ENCODE assay signal across 8 mouse cellular contexts in the genomic region with DNA sequence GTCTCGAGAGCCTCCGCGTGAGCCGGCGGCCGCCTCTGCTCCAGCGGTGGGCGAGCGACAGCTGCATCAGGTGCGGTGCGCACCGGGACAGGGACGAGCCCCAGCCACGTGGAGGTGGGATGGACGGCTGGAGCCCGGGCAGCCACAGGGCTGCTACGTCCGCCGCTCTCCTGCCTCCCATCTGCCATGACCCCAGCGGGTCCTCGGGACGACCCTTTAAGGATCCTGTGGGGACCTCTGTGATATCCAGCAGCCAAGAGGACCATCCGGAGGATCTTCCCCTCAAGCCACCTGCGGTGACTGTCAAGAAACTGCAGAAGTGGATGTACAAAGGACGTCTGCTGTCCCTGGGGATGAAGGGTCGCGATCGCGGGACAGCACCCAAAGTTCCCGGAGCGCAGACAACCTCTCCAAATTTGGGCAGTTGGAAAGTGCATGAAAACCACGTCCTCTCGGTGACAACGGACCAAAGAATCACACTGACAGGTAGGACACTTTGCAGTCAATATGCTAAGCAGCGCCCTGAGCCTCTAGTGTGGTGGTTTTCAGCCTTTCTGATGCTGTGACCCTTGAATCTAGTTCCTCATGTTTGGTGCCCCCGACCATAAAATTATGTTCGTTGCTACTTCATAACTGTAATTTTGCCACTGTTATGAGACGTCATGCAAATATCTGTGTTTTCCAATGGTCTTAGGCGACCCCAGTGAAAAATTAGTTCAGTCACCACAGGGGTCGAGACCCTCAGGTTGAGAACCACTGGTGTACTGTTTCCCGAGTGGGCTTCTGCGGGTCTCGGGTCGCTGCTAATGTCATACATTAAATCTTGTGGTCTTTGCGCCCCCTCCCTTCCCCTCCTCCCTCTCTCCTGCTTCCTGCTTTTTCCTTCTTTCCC. TPM values are rescaled to one million over a fixed set of nuclear protein-coding genes. Genes with fewer than 3 reads are reported as not detected.
DNase-seq lines count a peak whose midpoint lies in the region; ATAC-seq and TF ChIP-seq lines count a peak whose summit lies in the region.

No protein-coding gene starts in this region.

- peak overlapping the region; percentile 62 for H3K9ac ChIP-seq in embryonic facial prominence, embryonic 15.5 days
- peak overlapping the region; percentile 78 for H3K9ac ChIP-seq in limb, embryonic 11.5 days (ENCODE audit: low read length)

- H3K27me3 ChIP-seq in embryonic facial prominence, embryonic 15.5 days = no peaks in the 10 kb centered on the region; the same call in 1 of the 2 replicates
- H3K27me3 ChIP-seq in limb, embryonic 11.5 days (ENCODE audit: control insufficient read depth, insufficient read depth, low read length) = peaks cover 8% of the 10 kb centered on the region

- peak overlapping the region; percentile 94 for H3K4me2 ChIP-seq in embryonic facial prominence, embryonic 15.5 days (replicated peaks)
- peak overlapping the region; percentile 92 for H3K4me2 ChIP-seq in limb, embryonic 11.5 days (ENCODE audit: low read depth, severe bottlenecking)

- no peaks in the 10 kb centered on the region for H3K9me3 ChIP-seq in embryonic facial prominence, embryonic 15.5 days (replicated peaks)
- no peaks in the 10 kb centered on the region for H3K9me3 ChIP-seq in limb, embryonic 11.5 days (ENCODE audit: control insufficient read depth, low read length)

- WGBS in embryonic facial prominence, embryonic 15.5 days = under 1% methylated on average over 45 of the region's 45 CpGs
- under 1% methylated on average over 45 of the region's 45 CpGs for WGBS in limb, embryonic 11.5 days
- whole genome bisulfite sequencing in olfactory bulb, adult 2 months = 3% methylated on average over 45 of the region's 45 CpGs

- TF ChIP-seq POLR2A in olfactory bulb, adult 2 months (IDR thresholded peaks at IDR 0.05; ENCODE audit: insufficient read depth, low read depth, low read length) = no peak

- H3K4me1 ChIP-seq in embryonic facial prominence, embryonic 15.5 days = peaks cover 38% of the 10 kb centered on the region
- H3K4me1 ChIP-seq in limb, embryonic 11.5 days (ENCODE audit: control insufficient read depth, insufficient read depth, low read length) = peaks cover 9% of the 10 kb centered on the region; the same call in 1 of the 2 replicates
- peaks cover 15% of the 10 kb centered on the region; the same call in 1 of the 2 replicates for H3K4me1 ChIP-seq in olfactory bulb, adult 2 months (ENCODE audit: control insufficient read depth, insufficient read depth, low read length)

- H3K36me3 ChIP-seq in embryonic facial prominence, embryonic 15.5 days = no peaks in the 10 kb centered on the region
- H3K36me3 ChIP-seq in limb, embryonic 11.5 days (ENCODE audit: control insufficient read depth, insufficient read depth, low read length) = no peaks in the 10 kb centered on the region

- no peak for ATAC-seq in embryonic facial prominence, embryonic 15.5 days (ENCODE audit: insufficient number of reproducible peaks, low FRiP score, low TSS enrichment, low read depth)
- ATAC-seq in limb, embryonic 11.5 days (ENCODE audit: insufficient number of reproducible peaks, low FRiP score, low TSS enrichment, low read depth) = no peak

- peak overlapping the region; percentile 78 for H3K4me3 ChIP-seq in embryonic facial prominence, embryonic 15.5 days (replicated peaks)
- H3K4me3 ChIP-seq in limb, embryonic 11.5 days (ENCODE audit: low read depth, low read length) = peak overlapping the region; percentile 67
- H3K4me3 ChIP-seq in olfactory bulb, adult 2 months (ENCODE audit: insufficient read depth, low read depth, low read length) = peak overlapping the region; percentile 87

- DNase-seq in embryo, embryonic 10 days (ENCODE audit: low spot score) = peak; percentile 44
- no peak for DNase-seq in embryo, embryonic 9.5 days (ENCODE audit: extremely low spot score)
- DNase-seq in B cell, adult 2 months = peak; percentile 10 to 15
- DNase-seq in limb, embryonic 11.5 days (ENCODE audit: low spot score) = no peak
- DNase-seq in gastrocnemius, postnatal 10 days = no peak
- DNase-seq in adrenal gland, postnatal 10 days = no peak

- H3K27ac ChIP-seq in embryonic facial prominence, embryonic 15.5 days (replicated peaks) = peak overlapping the region; percentile 91
- no peak overlapping the region; the same call in 1 of the 2 replicates for H3K27ac ChIP-seq in limb, embryonic 11.5 days (replicated peaks; ENCODE audit: low read depth, low read length)
- H3K27ac ChIP-seq in olfactory bulb, adult 2 months (ENCODE audit: insufficient read depth, low read depth, low read length) = no peak overlapping the region

- no peak for TF ChIP-seq CTCF in olfactory bulb, adult 2 months (IDR thresholded peaks at IDR 0.05; ENCODE audit: insufficient read depth, low read depth, low read length)

RNA-seq across cellular contexts. Expression of a gene that starts 1.3 kb away (rescaled TPM):
- polyA plus RNA-seq in embryonic facial prominence, embryonic 15.5 days (2015; fragmentation: Nextera tagmentation; extraction: Ambion mirVana) = 1.6 and 1.7 TPM in 2 replicates
- 1.8 and 2.1 TPM in 2 replicates for polyA plus RNA-seq in limb, embryonic 11.5 days (2014; fragmentation: Nextera tagmentation; extraction: Ambion mirVana)
- polyA plus RNA-seq in olfactory bulb, adult 2 months (2012; ENCODE audit: insufficient read depth, insufficient read length, low replicate concordance, missing spikeins) = not detected in 2 replicates
- total RNA-seq in gastrocnemius, postnatal 10 days (2021) = 1 to 10 TPM; 2.5 to 2.6 TPM
- 1 to 10 TPM; 6.3 to 7.9 TPM for total RNA-seq in adrenal gland, postnatal 10 days (2021)

RNA-seq across cellular contexts. Expression of a gene that starts 51.1 kb away (rescaled TPM):
- polyA plus RNA-seq in embryonic facial prominence, embryonic 15.5 days (2015; fragmentation: Nextera tagmentation; extraction: Ambion mirVana) = 49.1 and 49.9 TPM in 2 replicates
- 55.1 and 61.3 TPM in 2 replicates for polyA plus RNA-seq in limb, embryonic 11.5 days (2014; fragmentation: Nextera tagmentation; extraction: Ambion mirVana)
- polyA plus RNA-seq in olfactory bulb, adult 2 months (2012; ENCODE audit: insufficient read depth, insufficient read length, low replicate concordance, missing spikeins) = not detected in 2 replicates
- 10 to 100 TPM; 13.8 to 14.0 TPM for total RNA-seq in gastrocnemius, postnatal 10 days (2021)
- 10 to 100 TPM; 21.4 to 22.3 TPM for total RNA-seq in adrenal gland, postnatal 10 days (2021)

Comparison
In these comparisons a context has a peak if more than half of its experiments do, and no peak if none do; other contexts are left out.
1. DNase-seq: peak in embryo, embryonic 10 days (single experiment) and B cell, adult 2 months (2 of 2); none in embryo, embryonic 9.5 days (single experiment), limb, embryonic 11.5 days (single experiment), gastrocnemius, postnatal 10 days (single experiment) and adrenal gland, postnatal 10 days (single experiment).
2. RNA of a gene that starts 51.1 kb away (polyA plus RNA-seq): 55.1 to 61.3 TPM in limb, embryonic 11.5 days and 49.1 to 49.9 TPM in embryonic facial prominence, embryonic 15.5 days; not detected in olfactory bulb, adult 2 months; every median in the first group is over 10 times any median in the second.
3. Peak in every context shown above with its lines, with median percentiles within 50 percentile points of each other: H3K4me3 ChIP-seq.